Mouse (Mus musculus) embryonic fibroblast, embryonic 13.5 days (primary cell): Measurements from ENCODE around the gene Gnl1.

Experiments
- CTCF ChIP-seq: IDR thresholded peaks from 2 replicates; pipeline ENCODE4 v1.5.1; 2011; ENCODE audit warnings: mild to moderate bottlenecking, control low read depth, low read length, moderate library complexity, borderline replicate concordance; ENCODE audit not compliant: insufficient read depth
- POLR2A ChIP-seq: IDR thresholded peaks from 2 replicates; pipeline ENCODE4 v1.6.1; 2011; ENCODE audit warnings: low read depth, mild to moderate bottlenecking, control low read depth, low read length, moderate library complexity

DNA sequence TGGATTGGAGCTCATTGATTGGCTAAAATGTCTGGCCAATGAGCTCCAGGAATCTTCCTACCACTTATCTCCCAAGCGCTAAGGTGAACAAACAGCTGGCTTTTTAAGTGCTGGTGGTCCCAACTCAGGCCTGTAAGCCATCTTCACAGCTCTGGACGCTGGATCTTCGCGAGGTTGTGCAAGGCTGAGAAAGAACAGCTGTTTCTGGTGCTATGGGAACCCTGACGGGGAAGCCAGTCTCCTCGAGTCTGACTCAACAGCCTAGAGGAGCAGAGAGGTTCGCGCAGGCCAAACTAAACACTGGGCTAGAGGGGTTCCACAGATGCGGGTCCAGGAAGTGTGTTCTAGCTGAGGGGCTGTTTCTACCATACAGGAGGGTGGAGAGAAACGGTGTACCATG, 12.1 kb downstream of the Gnl1 start:
- TF ChIP-seq POLR2A (no peak), CTCF (no peak)
